Comparison of ENCODE assay signal across 8 mouse cellular contexts in the genomic region with DNA sequence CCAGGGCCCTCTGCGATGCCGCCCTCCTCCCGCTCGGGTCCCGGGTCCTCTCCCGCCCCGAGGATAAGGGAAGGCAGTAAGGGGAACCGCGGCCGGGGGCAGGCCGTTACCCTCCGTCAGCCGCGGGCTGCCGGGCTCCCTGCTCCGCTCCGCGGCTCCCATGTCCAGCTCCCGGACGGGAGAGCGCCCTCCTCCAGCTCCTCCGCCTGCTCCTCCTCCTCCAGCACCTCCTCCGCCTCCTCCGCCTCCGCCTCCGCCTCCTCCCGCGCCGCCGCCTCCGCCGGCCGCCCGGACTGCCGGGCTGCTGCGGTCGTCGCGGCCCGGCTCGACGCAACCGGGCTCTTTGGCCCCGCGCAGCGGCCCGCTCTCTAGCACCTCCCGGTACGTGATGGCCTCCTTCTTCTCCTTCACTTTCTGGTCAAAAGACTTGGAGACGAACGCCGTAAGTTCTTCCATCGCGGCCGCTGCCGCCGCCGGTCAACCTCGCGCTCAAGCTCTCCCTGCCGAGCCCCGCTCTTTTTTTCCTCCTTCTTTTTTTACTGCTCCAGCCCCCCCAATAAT. TPM values are rescaled to one million over a fixed set of nuclear protein-coding genes. Genes with fewer than 3 reads are reported as not detected.
DNase-seq lines count a peak whose midpoint lies in the region; ATAC-seq and TF ChIP-seq lines count a peak whose summit lies in the region.

Rsrc1 (plus strand) TSS at position 290 of the 561 bp plus-strand sequence.

- peak within 1 kb of the TSS; percentile 39 for H3K4me3 ChIP-seq in bone marrow, adult 2 months (replicated peaks; ENCODE audit: control insufficient read depth, low read depth, low read length)
- H3K4me3 ChIP-seq in hindbrain, postnatal 0 days (ENCODE audit: low read length): peak within 1 kb of the TSS; percentile 38
- H3K4me3 ChIP-seq in limb, embryonic 11.5 days (ENCODE audit: low read depth, low read length): peak within 1 kb of the TSS; percentile 86
- peak within 1 kb of the TSS; percentile 61 for H3K4me3 ChIP-seq in midbrain, embryonic 13.5 days (replicated peaks)

- no peaks in the 10 kb centered on the region for H3K9me3 ChIP-seq in hindbrain, postnatal 0 days (ENCODE audit: low read length)
- H3K9me3 ChIP-seq in limb, embryonic 11.5 days (ENCODE audit: control insufficient read depth, low read length): no peaks in the 10 kb centered on the region
- H3K9me3 ChIP-seq in midbrain, embryonic 13.5 days: no peaks in the 10 kb centered on the region

- under 1% methylated on average over 57 of the region's 62 CpGs for WGBS in bone marrow, adult 2 months
- WGBS in hindbrain, postnatal 0 days: under 1% methylated on average over 44 of the region's 62 CpGs
- 0% methylated on average over 48 of the region's 62 CpGs for WGBS in limb, embryonic 11.5 days
- under 1% methylated on average over 44 of the region's 62 CpGs for WGBS in midbrain, embryonic 13.5 days

- H3K36me3 ChIP-seq in hindbrain, postnatal 0 days (ENCODE audit: insufficient read depth, low read length): no peaks in the 10 kb centered on the region
- H3K36me3 ChIP-seq in limb, embryonic 11.5 days (ENCODE audit: control insufficient read depth, insufficient read depth, low read length): no peaks in the 10 kb centered on the region
- no peaks in the 10 kb centered on the region for H3K36me3 ChIP-seq in midbrain, embryonic 13.5 days

- no peaks in the 10 kb centered on the region for H3K4me1 ChIP-seq in bone marrow, adult 2 months (ENCODE audit: control insufficient read depth, insufficient read depth, low read length)
- H3K4me1 ChIP-seq in hindbrain, postnatal 0 days (ENCODE audit: insufficient read depth, low read length): 0 out of 2 replicates have a peak, but pooled peaks cover 3% of the 10 kb centered on the region
- peaks cover 6% of the 10 kb centered on the region; the same call in 1 of the 2 replicates for H3K4me1 ChIP-seq in limb, embryonic 11.5 days (ENCODE audit: control insufficient read depth, insufficient read depth, low read length)
- peaks cover 30% of the 10 kb centered on the region; the same call in 1 of the 2 replicates for H3K4me1 ChIP-seq in midbrain, embryonic 13.5 days (replicated peaks)

- H3K27ac ChIP-seq in bone marrow, adult 2 months (ENCODE audit: control insufficient read depth, insufficient read depth, low read depth, low read length, poor library complexity): no peak within 1 kb of the TSS; the same call in 1 of the 2 replicates
- no peak within 1 kb of the TSS; the same call in 1 of the 2 replicates for H3K27ac ChIP-seq in hindbrain, postnatal 0 days
- peak within 1 kb of the TSS; percentile 100 for H3K27ac ChIP-seq in limb, embryonic 11.5 days (replicated peaks; ENCODE audit: low read depth, low read length)
- H3K27ac ChIP-seq in midbrain, embryonic 13.5 days: peak within 1 kb of the TSS; percentile 91

- peaks cover 52% of the 10 kb centered on the region for H3K27me3 ChIP-seq in hindbrain, postnatal 0 days (ENCODE audit: insufficient read depth, low read length)
- H3K27me3 ChIP-seq in limb, embryonic 11.5 days (ENCODE audit: control insufficient read depth, insufficient read depth, low read length): no peaks in the 10 kb centered on the region
- peaks cover 57% of the 10 kb centered on the region for H3K27me3 ChIP-seq in midbrain, embryonic 13.5 days

- no peak for ATAC-seq in hindbrain, postnatal 0 days
- peak; percentile 11; the same call in 1 of the 2 replicates for ATAC-seq in limb, embryonic 11.5 days (ENCODE audit: insufficient number of reproducible peaks, low FRiP score, low TSS enrichment, low read depth)
- peak; percentile 16 for ATAC-seq in midbrain, embryonic 13.5 days

- peak; percentile 58 to 73 for DNase-seq in lung, adult 18-20 months
- DNase-seq in lung, postnatal 25 days (ENCODE audit: low spot score): no peak
- peak; percentile 59 for DNase-seq in gastrocnemius, postnatal 10 days
- DNase-seq in hindbrain, postnatal 0 days (ENCODE audit: low spot score): no peak
- DNase-seq in limb, embryonic 11.5 days (ENCODE audit: low spot score): peak; percentile 74
- peak; percentile 27 to 49 for DNase-seq in thymus, postnatal 36 days

- no peak for TF ChIP-seq POLR2A in bone marrow, adult 2 months (IDR thresholded peaks at IDR 0.05; ENCODE audit: borderline replicate concordance, control insufficient read depth, low read depth, low read length)

- H3K9ac ChIP-seq in hindbrain, postnatal 0 days (replicated peaks; ENCODE audit: low read length): no peak within 1 kb of the TSS
- H3K9ac ChIP-seq in limb, embryonic 11.5 days (ENCODE audit: low read length): peak within 1 kb of the TSS; percentile 99
- H3K9ac ChIP-seq in midbrain, embryonic 13.5 days (replicated peaks): peak within 1 kb of the TSS; percentile 84

- H3K4me2 ChIP-seq in hindbrain, postnatal 0 days (ENCODE audit: low read depth, low read length): peak within 1 kb of the TSS; percentile 54
- H3K4me2 ChIP-seq in limb, embryonic 11.5 days (ENCODE audit: low read depth, severe bottlenecking): peak within 1 kb of the TSS; percentile 62
- H3K4me2 ChIP-seq in midbrain, embryonic 13.5 days (replicated peaks): peak within 1 kb of the TSS; percentile 63

- TF ChIP-seq CTCF in bone marrow, adult 2 months (IDR thresholded peaks at IDR 0.05; ENCODE audit: control insufficient read depth, insufficient read depth, low read length): no peak
- no peak for TF ChIP-seq CTCF in hindbrain, postnatal 0 days (IDR thresholded peaks at IDR 0.05; ENCODE audit: low read depth)

RNA-seq across cellular contexts. Expression of gene Rsrc1, which starts in this region (rescaled TPM):
- polyA plus RNA-seq in bone marrow, adult 2 months (2011; ENCODE audit: insufficient read depth, insufficient read length, low replicate concordance, missing spikeins): 15.5 and 19.6 TPM in 2 replicates
- total RNA-seq in gastrocnemius, postnatal 10 days (2021): 10 to 100 TPM; 21.9 to 22.8 TPM
- total RNA-seq in hindbrain, postnatal 0 days (2014; rRNA removed): 23.8 and 24.1 TPM in 2 replicates
- 31.4 and 33.3 TPM in 2 replicates for polyA plus RNA-seq in hindbrain, postnatal 0 days (2015; fragmentation: Nextera tagmentation; extraction: Ambion mirVana)
- polyA plus RNA-seq in limb, embryonic 11.5 days (2014; fragmentation: Nextera tagmentation; extraction: Ambion mirVana): 62.7 and 64.9 TPM in 2 replicates
- 44.6 and 49.5 TPM in 2 replicates for polyA plus RNA-seq in midbrain, embryonic 13.5 days (2015; fragmentation: Nextera tagmentation; extraction: Ambion mirVana)

Comparison
In these comparisons a context has a peak if more than half of its experiments do, and no peak if none do; other contexts are left out.
1. DNase-seq: peak in lung, adult 18-20 months (2 of 2), gastrocnemius, postnatal 10 days (single experiment), limb, embryonic 11.5 days (single experiment) and thymus, postnatal 36 days (2 of 2); none in lung, postnatal 25 days (single experiment) and hindbrain, postnatal 0 days (single experiment).
2. H3K27ac ChIP-seq: peak in limb, embryonic 11.5 days (single experiment) and midbrain, embryonic 13.5 days (single experiment); none in bone marrow, adult 2 months (single experiment) and hindbrain, postnatal 0 days (single experiment).
3. Peak in every context shown above with its lines, with median percentiles within 50 percentile points of each other: H3K4me3 ChIP-seq and H3K4me2 ChIP-seq.